Mouse (Mus musculus): Measurements from ENCODE around the gene Ranbp17. TPM values are rescaled to one million over a fixed set of nuclear protein-coding genes. Genes with fewer than 3 reads are reported as not detected.

Ranbp17 gene
- polyA plus RNA-seq, 1 experiment from 2014 or later = 11.3 TPM

DNA sequence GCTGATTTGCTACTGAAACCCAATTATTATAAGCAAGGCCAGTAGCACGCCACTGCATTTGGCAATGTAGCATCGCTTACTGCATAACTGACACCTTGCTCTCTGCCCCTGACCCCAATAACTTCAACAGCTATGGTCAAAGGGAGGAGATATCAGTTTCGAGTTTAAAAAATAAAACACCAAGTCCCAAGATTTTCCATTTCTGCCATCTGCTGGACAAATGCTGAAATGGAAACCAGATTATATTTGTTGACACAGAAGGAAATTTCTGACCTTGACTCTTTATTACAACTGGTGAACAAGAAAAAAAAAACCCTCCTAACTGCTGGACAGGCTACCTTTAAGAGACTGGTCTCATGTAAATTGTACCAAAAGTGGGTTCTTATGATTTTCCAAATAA is 218.1 kb downstream of the Ranbp17 start:
- Histone ChIP-seq H3K9me3 (no peaks in the 10 kb centered on the region), H3K27me3 (ENCODE audit: poor library complexity, severe bottlenecking) (no peaks in the 10 kb centered on the region), H3K4me1 (peaks cover 13% of the 10 kb centered on the region; the same call in 1 of the 2 replicates), H3K36me3 (replicated peaks) (no peaks in the 10 kb centered on the region), H3K27ac (no peak overlapping the region), H3K4me3 (no peak overlapping the region)
- 62% methylated on average over 3 of the region's 3 CpGs for WGBS
- DNase-seq (ENCODE audit: extremely low spot score, low spot score) = no peak

DNA sequence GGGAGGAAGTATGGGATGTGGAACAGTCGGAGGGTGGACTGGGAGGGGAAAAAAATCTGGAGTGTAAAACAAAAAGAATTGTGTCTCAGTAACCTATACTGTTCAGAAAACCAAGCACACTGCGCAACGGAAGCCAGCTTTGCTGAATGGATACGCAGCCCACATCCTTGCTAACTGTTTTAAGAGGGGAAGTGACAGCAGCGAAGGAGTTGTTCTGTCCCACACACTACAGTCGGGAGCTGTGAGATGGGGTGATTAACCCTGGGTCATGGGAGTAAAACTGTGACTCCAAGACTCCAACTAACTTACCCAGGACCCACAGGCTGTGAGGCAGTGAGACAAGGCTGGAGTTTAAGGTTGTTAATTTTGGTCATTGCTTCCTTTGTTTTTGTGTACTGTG is 219.5 kb downstream of the Ranbp17 start:
- Histone ChIP-seq H3K4me3 (no peak overlapping the region), H3K36me3 (replicated peaks) (no peaks in the 10 kb centered on the region), H3K27me3 (ENCODE audit: poor library complexity, severe bottlenecking) (no peaks in the 10 kb centered on the region), H3K4me1 (peaks cover 13% of the 10 kb centered on the region; the same call in 1 of the 2 replicates), H3K27ac (no peak overlapping the region), H3K9me3 (no peaks in the 10 kb centered on the region)
- DNase-seq (ENCODE audit: extremely low spot score, low spot score) = no peak
- WGBS = 82% methylated on average over 6 of the region's 6 CpGs

DNA sequence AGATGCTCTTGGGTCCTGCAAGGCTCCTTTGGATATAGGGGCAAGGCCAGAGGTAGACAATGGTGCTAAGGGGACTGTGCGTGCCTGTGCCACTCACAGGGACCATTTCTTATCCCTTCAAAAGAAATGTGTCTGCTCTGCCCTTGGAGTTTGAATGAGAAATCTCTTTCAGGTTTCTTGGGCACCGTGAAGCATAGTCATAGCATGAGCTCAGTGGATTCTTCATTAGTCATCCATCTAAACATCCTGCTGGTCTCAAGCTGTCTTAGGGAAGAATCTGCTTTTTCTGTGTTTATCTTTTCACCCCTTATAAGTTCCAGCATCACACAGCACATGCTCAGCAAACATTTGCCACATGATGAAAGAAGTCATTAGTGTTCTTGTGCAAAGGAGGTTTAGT is 235.0 kb downstream of the Ranbp17 start:
- Histone ChIP-seq H3K27ac (no peak overlapping the region), H3K36me3 (replicated peaks) (no peaks in the 10 kb centered on the region; the same call in 1 of the 2 replicates), H3K9me3 (no peaks in the 10 kb centered on the region), H3K27me3 (ENCODE audit: poor library complexity, severe bottlenecking) (no peaks in the 10 kb centered on the region), H3K4me3 (no peak overlapping the region), H3K4me1 (no peaks in the 10 kb centered on the region)
- DNase-seq (ENCODE audit: extremely low spot score, low spot score) = no peak
- WGBS = 94% methylated on average over 2 of the region's 2 CpGs

DNA sequence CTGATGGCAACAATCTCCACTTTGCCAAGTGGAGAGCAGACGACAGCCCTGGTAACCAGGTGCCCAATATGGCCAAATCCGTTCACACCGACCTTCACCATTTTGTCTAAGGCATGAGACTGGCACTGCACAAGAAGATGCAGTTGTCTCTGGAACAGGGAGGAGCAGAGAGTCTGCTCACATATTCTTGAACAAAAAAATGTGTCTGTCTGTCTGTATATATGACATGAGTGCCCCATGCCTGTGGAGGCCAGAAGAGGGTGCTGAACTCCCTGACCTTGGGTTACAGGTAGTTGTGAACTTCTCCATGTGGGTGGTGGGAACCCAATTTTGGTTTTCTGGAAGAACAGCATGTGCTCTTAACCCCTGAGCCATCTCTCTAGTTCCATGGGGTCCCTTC is 236.9 kb downstream of the Ranbp17 start, which contains the start of gene Gm12117:
TSS of gene Gm12117 (minus strand) at position 101 of the 400 bp plus-strand sequence.
- Histone ChIP-seq H3K9me3 (no peaks in the 10 kb centered on the region), H3K36me3 (replicated peaks) (no peaks in the 10 kb centered on the region; the same call in 1 of the 2 replicates), H3K4me1 (no peaks in the 10 kb centered on the region), H3K27ac (no peak within 1 kb of the TSS), H3K27me3 (ENCODE audit: poor library complexity, severe bottlenecking) (no peaks in the 10 kb centered on the region), H3K4me3 (no peak within 1 kb of the TSS)
- WGBS = 95% methylated on average over 3 of the region's 3 CpGs
- DNase-seq (ENCODE audit: extremely low spot score, low spot score) = no peak

DNA sequence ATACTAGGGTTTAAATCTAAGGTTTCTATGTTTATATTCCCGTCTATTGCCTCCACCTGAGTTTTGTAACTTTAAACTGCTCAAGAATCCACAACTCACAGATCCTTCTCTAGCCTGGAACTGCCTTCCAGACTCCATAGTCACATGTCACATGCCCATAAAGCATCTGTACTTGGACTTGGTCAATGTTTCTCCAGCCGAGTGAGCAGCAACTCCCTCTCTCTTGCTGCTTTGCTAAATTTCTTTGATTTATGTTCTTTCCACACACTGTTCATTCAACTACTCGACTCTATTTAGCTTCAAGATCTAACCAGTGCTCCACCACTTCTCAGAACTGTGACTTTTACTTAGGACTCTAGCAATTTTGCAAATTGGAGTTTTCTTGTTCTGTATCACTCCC is 238.7 kb downstream of the Ranbp17 start:
- Histone ChIP-seq H3K27ac (no peak overlapping the region), H3K4me1 (no peaks in the 10 kb centered on the region), H3K36me3 (replicated peaks) (no peaks in the 10 kb centered on the region; the same call in 1 of the 2 replicates), H3K4me3 (no peak overlapping the region), H3K9me3 (no peaks in the 10 kb centered on the region), H3K27me3 (ENCODE audit: poor library complexity, severe bottlenecking) (no peaks in the 10 kb centered on the region)
- 83% methylated on average over 3 of the region's 3 CpGs for WGBS
- no peak for DNase-seq (ENCODE audit: extremely low spot score, low spot score)

DNA sequence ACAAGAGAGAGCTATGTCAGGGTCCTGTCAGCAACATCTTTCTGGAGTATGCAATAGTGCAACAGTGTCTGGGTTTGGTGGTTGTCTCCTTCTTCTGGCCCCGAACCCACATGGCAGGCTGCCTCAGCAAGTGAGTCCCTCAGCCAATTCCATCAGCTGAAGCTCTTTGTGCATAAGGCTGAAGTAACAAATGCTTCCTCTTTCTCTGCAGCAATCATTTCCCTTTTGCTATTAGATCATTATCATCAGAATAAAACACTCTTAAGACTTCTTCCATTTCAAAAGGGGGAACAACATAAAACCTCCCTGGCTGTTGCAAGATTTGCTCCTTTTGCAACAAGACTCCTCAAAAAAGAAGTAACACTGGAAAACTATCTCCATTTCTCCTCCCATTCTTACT is 239.3 kb downstream of the Ranbp17 start:
- WGBS = 81% methylated on average over 1 of the region's 1 CpGs
- no peak overlapping the region for H3K4me3 ChIP-seq
- no peaks in the 10 kb centered on the region for H3K4me1 ChIP-seq
- no peaks in the 10 kb centered on the region; the same call in 1 of the 2 replicates for H3K36me3 ChIP-seq (replicated peaks)
- H3K27ac ChIP-seq = no peak overlapping the region
- H3K27me3 ChIP-seq (ENCODE audit: poor library complexity, severe bottlenecking) = no peaks in the 10 kb centered on the region
- DNase-seq (ENCODE audit: extremely low spot score, low spot score) = no peak
- no peaks in the 10 kb centered on the region for H3K9me3 ChIP-seq

DNA sequence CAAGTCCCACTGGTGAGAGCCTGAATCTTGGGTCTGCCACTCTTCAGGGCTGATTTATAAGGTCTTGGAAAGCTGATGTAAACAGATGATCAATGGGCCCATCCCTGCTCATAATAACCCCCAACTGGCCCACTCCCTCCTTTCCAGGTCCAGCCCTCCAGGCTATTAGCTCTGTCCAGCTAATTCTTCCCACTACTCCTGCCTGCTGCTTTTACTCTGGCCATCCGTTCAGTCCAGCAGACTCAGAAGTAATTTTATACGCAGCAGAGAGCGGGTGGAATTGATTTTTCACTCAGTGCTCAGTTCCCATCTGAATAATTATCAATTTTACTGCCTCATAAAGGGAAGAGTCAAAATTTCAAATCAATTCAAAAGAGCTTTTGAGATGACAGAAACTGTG is 273.3 kb downstream of the Ranbp17 start:
- 76% methylated on average over 3 of the region's 3 CpGs for WGBS
- no peaks in the 10 kb centered on the region for H3K9me3 ChIP-seq
- H3K27me3 ChIP-seq (ENCODE audit: poor library complexity, severe bottlenecking) = no peaks in the 10 kb centered on the region
- H3K27ac ChIP-seq = no peak overlapping the region
- no peaks in the 10 kb centered on the region for H3K4me1 ChIP-seq
- DNase-seq (ENCODE audit: extremely low spot score, low spot score) = no peak
- H3K36me3 ChIP-seq (replicated peaks) = no peaks in the 10 kb centered on the region
- no peak overlapping the region for H3K4me3 ChIP-seq

DNA sequence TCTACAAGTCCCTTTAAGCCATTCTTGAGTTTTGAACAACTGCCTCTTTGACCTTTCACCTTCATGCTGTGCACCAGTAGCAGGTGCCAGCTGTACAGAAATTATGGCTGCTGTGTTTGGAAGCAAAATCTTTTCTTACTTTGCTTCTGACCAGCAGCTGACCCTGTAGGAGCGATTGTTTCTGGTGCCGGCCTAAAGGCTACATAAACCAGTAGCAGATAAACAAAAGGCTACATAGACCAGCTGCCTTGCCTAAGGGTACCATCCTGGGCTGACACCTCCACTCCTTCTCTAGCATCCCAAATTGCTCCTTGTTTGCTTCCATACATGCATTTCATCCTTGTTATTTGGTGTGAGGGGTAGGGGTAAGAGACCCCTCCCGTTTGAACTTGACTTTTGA is 279.4 kb downstream of the Ranbp17 start:
- H3K4me3 ChIP-seq = no peak overlapping the region
- H3K27me3 ChIP-seq (ENCODE audit: poor library complexity, severe bottlenecking) = no peaks in the 10 kb centered on the region
- WGBS = 69% methylated on average over 3 of the region's 3 CpGs
- H3K4me1 ChIP-seq = peaks cover 5% of the 10 kb centered on the region; the same call in 1 of the 2 replicates
- no peaks in the 10 kb centered on the region for H3K36me3 ChIP-seq (replicated peaks)
- peak; percentile 11 for DNase-seq (ENCODE audit: extremely low spot score, low spot score)
- H3K9me3 ChIP-seq = no peaks in the 10 kb centered on the region
- no peak overlapping the region for H3K27ac ChIP-seq

DNA sequence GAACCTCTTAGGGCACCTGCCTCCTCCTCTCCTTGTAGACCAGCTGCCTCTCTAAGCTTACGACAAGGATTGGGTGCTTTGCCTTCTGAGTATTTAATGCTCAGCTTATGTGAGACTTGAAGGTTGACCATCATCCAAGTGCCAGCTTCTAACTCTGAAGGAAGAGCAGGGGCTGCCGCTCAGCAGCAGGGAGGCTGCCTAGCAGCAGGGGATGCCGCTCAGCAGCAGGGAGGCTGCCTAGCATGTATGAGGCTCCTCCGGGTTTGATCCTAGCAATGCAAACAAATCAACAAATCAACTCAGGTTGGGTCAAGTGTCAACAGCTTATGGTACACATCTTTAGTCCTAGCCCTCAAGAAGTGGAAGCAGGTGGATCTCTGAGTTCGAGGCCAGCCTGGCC is 281.5 kb downstream of the Ranbp17 start:
- Histone ChIP-seq H3K27me3 (ENCODE audit: poor library complexity, severe bottlenecking) (no peaks in the 10 kb centered on the region), H3K27ac (no peak overlapping the region), H3K4me1 (peaks cover 5% of the 10 kb centered on the region; the same call in 1 of the 2 replicates), H3K9me3 (no peaks in the 10 kb centered on the region), H3K4me3 (no peak overlapping the region), H3K36me3 (replicated peaks) (no peaks in the 10 kb centered on the region)
- 72% methylated on average over 5 of the region's 5 CpGs for WGBS
- DNase-seq (ENCODE audit: extremely low spot score, low spot score) = no peak

DNA sequence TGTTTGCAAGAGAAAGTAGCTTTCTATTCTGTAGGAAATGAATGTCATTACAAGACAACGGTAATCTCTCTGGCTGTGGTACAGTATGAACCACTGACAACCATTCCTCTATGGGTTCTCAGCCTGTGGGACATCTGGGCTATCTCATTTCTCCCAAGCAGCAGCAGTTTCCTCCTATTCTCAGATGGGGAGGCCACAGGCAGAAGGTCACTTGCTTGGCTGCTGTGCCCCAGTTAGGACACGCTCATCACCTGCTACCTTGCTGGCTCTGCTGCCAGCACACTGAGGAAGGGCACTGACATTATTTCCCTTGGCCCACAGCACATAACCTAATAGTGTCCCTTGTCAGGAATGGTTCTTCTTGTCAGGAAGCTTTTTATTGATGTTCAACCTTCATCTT is 285.4 kb downstream of the Ranbp17 start:
- no peak for DNase-seq (ENCODE audit: extremely low spot score, low spot score)
- 91% methylated on average over 2 of the region's 2 CpGs for WGBS
- Histone ChIP-seq H3K4me3 (no peak overlapping the region), H3K9me3 (no peaks in the 10 kb centered on the region), H3K27ac (no peak overlapping the region), H3K4me1 (peaks cover 9% of the 10 kb centered on the region), H3K36me3 (replicated peaks) (no peaks in the 10 kb centered on the region), H3K27me3 (ENCODE audit: poor library complexity, severe bottlenecking) (no peaks in the 10 kb centered on the region)

DNA sequence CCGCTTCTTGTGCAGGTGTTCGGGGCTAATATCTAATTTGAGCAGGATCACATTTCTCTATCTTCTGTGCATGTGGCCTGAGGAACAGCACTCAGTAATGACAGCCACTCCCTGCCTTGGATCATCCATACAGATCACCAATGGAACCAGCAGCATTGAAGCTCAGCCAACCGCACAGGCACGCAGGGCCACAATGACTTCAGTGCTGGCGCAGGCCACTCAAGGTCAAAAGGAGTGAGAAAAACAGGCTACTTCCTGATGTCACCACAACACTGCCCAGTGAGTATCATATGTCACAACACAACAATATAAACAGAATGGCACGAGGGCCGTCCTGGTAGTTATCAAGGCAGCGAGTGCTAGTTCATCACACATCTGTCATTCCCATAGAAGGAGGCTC is 287.0 kb downstream of the Ranbp17 start:
- no peaks in the 10 kb centered on the region for H3K36me3 ChIP-seq (replicated peaks)
- H3K4me1 ChIP-seq = peaks cover 16% of the 10 kb centered on the region
- WGBS = 78% methylated on average over 8 of the region's 8 CpGs
- no peaks in the 10 kb centered on the region for H3K27me3 ChIP-seq (ENCODE audit: poor library complexity, severe bottlenecking)
- no peak for DNase-seq (ENCODE audit: extremely low spot score, low spot score)
- H3K27ac ChIP-seq = no peak overlapping the region
- H3K9me3 ChIP-seq = no peaks in the 10 kb centered on the region
- H3K4me3 ChIP-seq = no peak overlapping the region

DNA sequence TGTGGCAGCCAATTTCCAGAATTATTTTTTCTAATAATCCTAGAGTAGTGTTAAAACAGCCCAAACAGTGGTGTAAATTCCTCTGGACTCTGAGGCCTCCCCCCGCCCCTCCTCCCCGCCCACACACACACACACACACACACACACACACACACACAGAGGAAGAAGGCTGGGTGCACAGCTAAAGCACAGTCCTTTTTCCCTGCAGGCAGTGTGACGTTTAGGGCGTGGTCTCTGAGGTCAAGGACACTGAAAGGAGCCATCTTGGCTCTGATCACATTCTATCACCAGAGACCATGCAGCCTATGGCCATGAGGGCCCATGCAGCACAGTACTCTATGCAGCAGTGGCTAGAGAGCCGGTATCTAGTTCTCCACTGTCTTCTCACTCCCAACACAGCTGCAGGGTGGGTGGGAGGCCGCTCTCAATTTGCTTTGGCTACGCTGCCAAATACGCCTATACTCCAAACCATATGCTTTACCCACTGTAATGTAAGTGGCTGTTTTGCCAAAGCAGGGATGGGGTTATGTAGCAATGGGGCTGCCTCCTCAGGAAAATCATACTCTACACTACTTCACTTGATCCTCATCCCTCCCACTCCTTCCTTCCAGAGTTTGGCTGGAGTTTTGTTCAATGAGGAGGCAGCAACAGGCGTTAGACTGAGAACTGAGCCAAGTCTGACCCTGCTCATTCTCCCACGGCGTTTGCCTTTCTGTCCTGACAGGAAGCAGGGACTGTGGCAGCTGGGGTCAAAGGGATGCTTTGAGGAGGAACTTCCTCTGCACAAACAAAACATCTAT is 291.8 kb downstream of the Ranbp17 start:
- Histone ChIP-seq H3K27me3 (ENCODE audit: poor library complexity, severe bottlenecking) (no peaks in the 10 kb centered on the region), H3K9me3 (no peaks in the 10 kb centered on the region), H3K4me3 (no peak overlapping the region), H3K4me1 (peaks cover 17% of the 10 kb centered on the region), H3K36me3 (replicated peaks) (no peaks in the 10 kb centered on the region), H3K27ac (no peak overlapping the region)
- no peak for DNase-seq (ENCODE audit: extremely low spot score, low spot score)
- 81% methylated on average over 11 of the region's 11 CpGs for WGBS

DNA sequence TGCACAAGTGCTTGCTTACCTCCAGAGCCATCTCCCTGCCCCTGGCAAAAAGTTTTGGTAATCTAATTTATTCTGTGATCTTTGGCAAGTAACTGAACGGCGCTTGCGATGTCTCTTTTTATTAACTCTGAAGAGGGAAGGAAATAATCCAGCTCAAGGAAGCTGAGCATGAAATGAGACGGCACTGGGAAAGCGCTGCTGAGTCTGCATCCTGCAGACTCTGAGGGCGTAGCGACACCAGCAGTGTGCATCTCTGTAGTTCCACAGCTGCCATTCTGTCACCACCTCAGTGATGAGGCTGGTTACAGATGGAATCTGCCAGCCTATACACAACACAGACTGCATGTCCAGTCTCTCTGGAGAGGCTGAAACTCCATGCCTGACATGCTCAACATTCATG is 292.8 kb downstream of the Ranbp17 start:
- H3K4me3 ChIP-seq = no peak overlapping the region
- DNase-seq (ENCODE audit: extremely low spot score, low spot score) = no peak
- H3K27ac ChIP-seq = no peak overlapping the region
- no peaks in the 10 kb centered on the region for H3K36me3 ChIP-seq (replicated peaks)
- 89% methylated on average over 7 of the region's 7 CpGs for WGBS
- H3K27me3 ChIP-seq (ENCODE audit: poor library complexity, severe bottlenecking) = no peaks in the 10 kb centered on the region
- peaks cover 8% of the 10 kb centered on the region; the same call in 1 of the 2 replicates for H3K4me1 ChIP-seq
- no peaks in the 10 kb centered on the region for H3K9me3 ChIP-seq
